Mouse (Mus musculus): ENCODE measurements around the gene Ncor2.

DNA sequence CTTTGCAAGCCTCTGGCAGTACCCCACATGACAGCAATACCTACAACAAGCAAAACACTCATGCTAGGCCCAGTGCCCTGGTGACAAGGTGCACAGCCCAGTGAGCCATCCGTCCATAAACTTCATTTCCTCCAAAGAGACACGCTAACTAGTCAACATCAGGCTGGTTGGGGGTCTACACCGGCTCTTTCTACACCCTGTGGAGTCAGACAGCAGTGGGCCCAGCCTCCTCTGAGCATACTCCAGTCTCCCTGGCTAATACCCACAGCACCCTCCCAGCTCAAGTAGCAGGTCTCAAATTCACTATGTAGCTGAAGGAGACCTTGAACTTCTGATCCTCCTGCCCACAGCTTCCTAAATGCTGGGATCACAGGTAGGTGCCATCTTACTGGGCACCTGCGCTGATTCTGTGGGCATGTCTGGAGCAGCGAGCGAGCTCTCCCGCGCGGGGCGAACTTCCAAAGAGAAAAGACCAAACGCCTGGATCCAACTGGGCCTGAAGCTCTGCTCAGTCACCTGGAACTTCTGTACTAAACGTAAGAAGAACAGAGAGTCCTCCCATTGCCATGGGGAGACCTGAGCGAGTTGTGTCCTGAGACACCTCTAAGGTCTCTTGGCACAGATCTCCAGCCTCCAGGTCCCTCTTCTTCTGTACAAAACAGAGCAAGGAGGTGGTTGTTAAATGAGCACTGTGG, 46.3 kb downstream of the Ncor2 start:
- TF ChIP-seq TAL1 (IDR thresholded peaks at IDR 0.05; ENCODE audit: low read length) (no peak), GATA1 (IDR thresholded peaks at IDR 0.05; ENCODE audit: low read length) (no peak)
